Mouse (Mus musculus) limb, embryonic 13.5 days (tissue): ENCODE measurements at regions not wholly inside any gene's neighbourhood (a gene's known extent, or its start where the extent isn't known, plus 50 kb on each side); places are given as distances from the start of the nearest gene placed in this dataset.

Experiments
- ATAC-seq: fragments of 200-750 bp; cut with Nextera tagmentation; 2 replicates; pipeline ENCODE4 v1.8.0; 2017; ENCODE audit warnings: low read depth, moderate number of reproducible peaks, moderate TSS enrichment; ENCODE audit not compliant: low FRiP score
- H3K27ac ChIP-seq: fragments of 300-500 bp; sonication (generic); 2 replicates; pipeline ENCODE4 v1.5.1; 2015; ENCODE audit warnings: inconsistent platforms, mild to moderate bottlenecking, moderate library complexity
- H3K27me3 ChIP-seq: fragments of 300-500 bp; sonication (generic); 2 replicates; pipeline ENCODE4 v1.6.1; 2015; ENCODE audit warnings: mild to moderate bottlenecking, inconsistent platforms
- H3K36me3 ChIP-seq: fragments of 300-500 bp; sonication (generic); 2 replicates; pipeline ENCODE4 v1.6.1; 2015; ENCODE audit warnings: inconsistent platforms, mild to moderate bottlenecking, moderate library complexity
- H3K4me1 ChIP-seq: fragments of 300-500 bp; sonication (generic); 2 replicates; pipeline ENCODE4 v1.6.1; 2015; ENCODE audit warnings: inconsistent platforms
- H3K4me2 ChIP-seq: fragments of 300-500 bp; sonication (generic); replicated peaks from 2 replicates; pipeline ENCODE4 v1.6.1; 2015; ENCODE audit warnings: inconsistent platforms, mild to moderate bottlenecking, moderate library complexity
- H3K4me3 ChIP-seq: fragments of 300-500 bp; sonication (generic); 2 replicates; pipeline ENCODE4 v1.5.1; 2015; ENCODE audit warnings: moderate library complexity, mild to moderate bottlenecking, inconsistent platforms
- H3K9ac ChIP-seq: fragments of 300-500 bp; sonication (generic); 2 replicates; pipeline ENCODE4 v1.6.1; 2015; ENCODE audit warnings: mild to moderate bottlenecking, inconsistent platforms
- H3K9me3 ChIP-seq: fragments of 300-500 bp; sonication (generic); 2 replicates; pipeline ENCODE4 v1.6.1; 2016; ENCODE audit warnings: inconsistent platforms
- WGBS: fragments of 180-500 bp; shearing (Covaris S2); methylation state at CpG from one replicate; pipeline ENCODE4 v1.1.7; 2015; 5-methylcytosine and 5-hydroxymethylcytosine counted together

DNA sequence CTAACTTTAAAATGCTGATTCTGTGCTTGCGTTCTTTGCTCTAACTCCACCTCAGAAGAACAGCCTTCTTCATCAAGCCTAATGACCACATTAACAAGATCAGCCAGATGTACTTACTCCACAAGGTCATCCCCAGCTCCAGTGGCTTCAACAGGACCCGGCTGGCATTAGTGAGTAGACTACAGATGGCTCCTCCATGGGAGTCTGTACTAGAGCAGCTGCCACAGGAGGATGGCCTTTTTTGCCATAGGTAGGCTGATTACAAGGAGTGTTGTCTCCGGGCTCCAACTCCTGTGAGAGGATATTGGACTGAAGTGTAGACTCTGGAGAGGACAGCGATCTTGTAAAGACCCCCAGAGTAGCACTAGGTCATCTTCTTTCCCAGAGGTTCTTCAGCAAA, 729.7 kb downstream of the Galc start:
- Histone ChIP-seq H3K4me3 (no peak overlapping the region), H3K4me2 (no peak overlapping the region), H3K4me1 (no peaks in the 10 kb centered on the region), H3K9ac (no peak overlapping the region), H3K27me3 (no peaks in the 10 kb centered on the region), H3K27ac (no peak overlapping the region), H3K9me3 (no peaks in the 10 kb centered on the region), H3K36me3 (no peaks in the 10 kb centered on the region)
- no peak for ATAC-seq
- WGBS: 86% methylated on average over 4 of the region's 4 CpGs

GRCm38 (mm10) chr12:97525931-97526330, 733.3 kb downstream of the Galc start:
- no peak overlapping the region for H3K4me2 ChIP-seq
- WGBS: 69% methylated on average over 1 of the region's 1 CpGs
- ATAC-seq: no peak
- H3K27ac ChIP-seq: no peak overlapping the region
- H3K9me3 ChIP-seq: no peaks in the 10 kb centered on the region
- H3K9ac ChIP-seq: no peak overlapping the region
- H3K4me1 ChIP-seq: no peaks in the 10 kb centered on the region
- no peaks in the 10 kb centered on the region for H3K36me3 ChIP-seq
- no peak overlapping the region for H3K4me3 ChIP-seq
- H3K27me3 ChIP-seq: no peaks in the 10 kb centered on the region

- H3K4me2 ChIP-seq: no peak overlapping the region
- WGBS: 85% methylated on average over 4 of the region's 4 CpGs
- no peak for ATAC-seq
Measured at GRCm38 (mm10) chr12:97519834-97520489, 739.3 kb downstream of the Galc start.

DNA sequence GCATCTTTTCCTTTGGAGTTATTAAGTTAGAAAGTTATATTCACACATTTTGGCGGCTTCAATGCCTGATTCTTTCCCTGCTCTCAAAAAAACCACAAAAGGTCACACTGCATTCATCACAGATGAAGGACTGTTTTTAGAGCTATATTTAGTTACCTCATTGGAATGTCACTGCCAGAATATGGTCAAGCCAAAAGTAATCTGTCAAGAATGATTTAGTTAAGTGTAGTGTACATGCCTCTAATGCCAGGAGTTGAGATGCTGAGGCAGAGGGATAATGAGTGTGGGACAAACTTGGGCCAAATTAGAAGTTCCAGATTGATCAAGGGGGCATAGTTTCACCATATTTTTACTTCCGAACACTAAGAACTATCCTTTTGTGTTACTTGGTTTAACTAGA, 741.7 kb downstream of the Galc start:
- Histone ChIP-seq H3K4me2 (no peak overlapping the region), H3K36me3 (no peaks in the 10 kb centered on the region), H3K4me1 (peaks cover 2% of the 10 kb centered on the region; the same call in 1 of the 2 replicates), H3K9me3 (no peaks in the 10 kb centered on the region), H3K9ac (no peak overlapping the region), H3K27me3 (no peaks in the 10 kb centered on the region), H3K4me3 (no peak overlapping the region), H3K27ac (no peak overlapping the region)
- no peak for ATAC-seq
- WGBS: 81% methylated on average over 2 of the region's 2 CpGs

More at GRCm38 (mm10) chr12:97519834-97520489, 739.3 kb downstream of the Galc start:
- H3K4me3 ChIP-seq: no peak overlapping the region
- no peaks in the 10 kb centered on the region for H3K36me3 ChIP-seq
- H3K4me1 ChIP-seq: peaks cover 2% of the 10 kb centered on the region; the same call in 1 of the 2 replicates
- no peak overlapping the region for H3K9ac ChIP-seq
- no peaks in the 10 kb centered on the region for H3K9me3 ChIP-seq
- H3K27ac ChIP-seq: no peak overlapping the region
- H3K27me3 ChIP-seq: no peaks in the 10 kb centered on the region

DNA sequence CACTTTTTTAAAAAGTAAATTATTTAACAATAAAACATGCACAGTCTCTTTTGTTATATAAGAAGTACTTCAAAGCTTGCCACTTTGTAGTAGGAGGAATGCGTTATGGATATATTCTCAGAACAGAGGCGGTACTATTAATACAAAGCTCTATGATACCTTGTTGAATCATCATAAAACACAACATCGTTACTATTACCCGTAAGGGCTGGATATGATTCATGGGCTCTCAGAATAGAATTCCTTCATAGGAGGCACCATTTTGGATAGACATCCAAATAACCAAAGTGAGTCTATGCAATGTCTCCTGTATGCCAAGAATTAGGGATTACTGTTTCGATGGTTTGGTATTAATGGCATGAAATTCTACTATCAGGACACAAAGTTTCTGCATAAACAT, 743.5 kb downstream of the Galc start:
- no peak overlapping the region for H3K9ac ChIP-seq
- no peak overlapping the region for H3K4me2 ChIP-seq
- H3K27me3 ChIP-seq: no peaks in the 10 kb centered on the region
- whole genome bisulfite sequencing: 85% methylated on average over 5 of the region's 5 CpGs
- H3K4me1 ChIP-seq: peaks cover 2% of the 10 kb centered on the region; the same call in 1 of the 2 replicates
- no peaks in the 10 kb centered on the region for H3K36me3 ChIP-seq
- no peak overlapping the region for H3K27ac ChIP-seq
- H3K9me3 ChIP-seq: no peaks in the 10 kb centered on the region
- no peak overlapping the region for H3K4me3 ChIP-seq
- ATAC-seq: no peak

DNA sequence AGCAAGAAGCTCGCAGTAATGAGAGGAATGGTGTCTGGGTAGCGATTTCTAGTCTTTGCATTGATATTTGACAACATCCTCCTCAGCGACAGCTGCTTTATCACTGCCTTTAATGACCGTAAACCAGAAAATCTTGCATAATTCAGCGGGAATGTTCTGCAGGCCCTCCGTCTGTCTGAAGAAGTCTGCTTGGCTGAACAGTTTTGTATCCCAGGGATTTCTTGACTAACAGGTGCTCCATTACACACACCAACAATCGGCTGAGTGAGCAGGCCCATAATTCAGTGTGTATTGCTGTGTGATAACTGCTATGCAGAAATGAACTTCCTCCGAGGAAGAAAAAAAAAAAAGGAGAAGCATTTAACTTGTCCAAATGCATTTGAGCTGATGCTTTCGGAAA, 747.4 kb downstream of the Galc start:
- peak; percentile 61; the same call in 1 of the 2 replicates for ATAC-seq
- no peak overlapping the region for H3K4me3 ChIP-seq
- WGBS: 67% methylated on average over 9 of the region's 9 CpGs
- no peaks in the 10 kb centered on the region for H3K27me3 ChIP-seq
- no peaks in the 10 kb centered on the region for H3K36me3 ChIP-seq
- no peak overlapping the region for H3K27ac ChIP-seq
- H3K4me2 ChIP-seq: no peak overlapping the region
- no peaks in the 10 kb centered on the region for H3K4me1 ChIP-seq
- no peak overlapping the region for H3K9ac ChIP-seq
- H3K9me3 ChIP-seq: no peaks in the 10 kb centered on the region

DNA sequence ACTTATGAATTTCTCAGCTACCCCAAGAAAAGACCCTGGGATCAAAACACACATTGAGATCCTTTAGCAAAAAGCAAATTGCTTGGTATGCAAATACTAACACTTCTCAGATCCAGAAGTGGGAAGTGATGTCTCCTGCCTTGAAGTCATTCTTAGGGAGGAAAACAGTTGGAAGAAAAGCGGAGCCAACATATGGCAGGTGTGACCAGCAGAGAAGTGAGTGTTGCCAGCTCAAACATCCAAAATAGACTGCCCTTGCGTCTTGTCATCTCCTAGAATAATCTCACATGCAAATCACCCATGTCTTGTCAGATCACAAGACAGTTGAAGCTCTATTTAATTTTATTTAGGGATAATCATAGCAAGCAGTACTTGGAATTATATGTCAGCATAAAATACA, 757.8 kb downstream of the Galc start:
- ATAC-seq: no peak
- no peaks in the 10 kb centered on the region for H3K36me3 ChIP-seq
- H3K27me3 ChIP-seq: no peaks in the 10 kb centered on the region
- no peak overlapping the region for H3K4me2 ChIP-seq
- H3K9ac ChIP-seq: no peak overlapping the region
- H3K4me1 ChIP-seq: no peaks in the 10 kb centered on the region
- H3K4me3 ChIP-seq: no peak overlapping the region
- no peaks in the 10 kb centered on the region for H3K9me3 ChIP-seq
- WGBS: 82% methylated on average over 2 of the region's 2 CpGs
- no peak overlapping the region for H3K27ac ChIP-seq

- H3K4me3 ChIP-seq: no peak overlapping the region
- no peak overlapping the region for H3K9ac ChIP-seq
- H3K9me3 ChIP-seq: no peaks in the 10 kb centered on the region
- no peaks in the 10 kb centered on the region for H3K27me3 ChIP-seq
- H3K4me2 ChIP-seq: no peak overlapping the region
- no peak overlapping the region for H3K27ac ChIP-seq
- 68% methylated on average over 2 of the region's 2 CpGs for WGBS
- no peaks in the 10 kb centered on the region for H3K36me3 ChIP-seq
- no peaks in the 10 kb centered on the region for H3K4me1 ChIP-seq
- no peak for ATAC-seq
Measured at GRCm38 (mm10) chr12:97483559-97483958, 775.7 kb downstream of the Galc start.

- 60% methylated on average over 11 of the region's 11 CpGs for WGBS
- 0 out of 2 replicates have a peak overlapping the region, but pooled peaks have one; percentile 9 for H3K4me2 ChIP-seq
Measured at GRCm38 (mm10) chr12:97476466-97477250, 782.6 kb downstream of the Galc start.

DNA sequence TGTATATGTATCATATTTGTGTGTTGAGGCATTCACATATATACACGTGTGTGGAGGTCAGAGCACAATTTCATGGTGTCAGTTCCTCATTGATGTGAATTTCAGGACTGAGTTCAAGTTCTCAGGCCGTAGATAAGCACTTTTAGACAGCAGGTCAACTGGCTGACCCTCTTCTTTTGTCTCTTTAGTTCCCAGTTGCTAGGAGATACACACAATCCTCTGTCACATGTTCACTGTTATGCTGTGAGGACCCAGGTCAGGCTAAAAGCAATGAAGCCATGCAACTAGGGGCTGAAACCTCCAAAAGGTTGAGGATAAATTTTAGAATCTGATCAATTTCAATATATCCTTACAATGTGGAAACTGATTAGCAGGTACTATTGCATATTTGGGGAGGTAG, 783.5 kb downstream of the Galc start:
- ATAC-seq: no peak
- H3K36me3 ChIP-seq: no peaks in the 10 kb centered on the region
- no peak overlapping the region for H3K27ac ChIP-seq
- H3K9me3 ChIP-seq: no peaks in the 10 kb centered on the region
- WGBS: 80% methylated on average over 2 of the region's 2 CpGs
- no peak overlapping the region for H3K4me2 ChIP-seq
- H3K9ac ChIP-seq: no peak overlapping the region
- no peaks in the 10 kb centered on the region for H3K27me3 ChIP-seq
- no peak overlapping the region for H3K4me3 ChIP-seq
- peaks cover 7% of the 10 kb centered on the region; the same call in 1 of the 2 replicates for H3K4me1 ChIP-seq

More at GRCm38 (mm10) chr12:97476466-97477250, 782.6 kb downstream of the Galc start:
- Histone ChIP-seq H3K4me3 (no peak overlapping the region), H3K27me3 (no peaks in the 10 kb centered on the region), H3K27ac (no peak overlapping the region), H3K9ac (no peak overlapping the region), H3K4me1 (peaks cover 7% of the 10 kb centered on the region; the same call in 1 of the 2 replicates), H3K9me3 (no peaks in the 10 kb centered on the region), H3K36me3 (no peaks in the 10 kb centered on the region)
- 0 out of 2 replicates have a peak, but pooled peaks have one; percentile 28 for ATAC-seq

- no peak overlapping the region for H3K4me3 ChIP-seq
- H3K36me3 ChIP-seq: no peaks in the 10 kb centered on the region
- no peaks in the 10 kb centered on the region for H3K9me3 ChIP-seq
- no peak for ATAC-seq
- H3K27me3 ChIP-seq: no peaks in the 10 kb centered on the region
- no peak overlapping the region for H3K9ac ChIP-seq
- WGBS: 48% methylated on average over 3 of the region's 3 CpGs
- no peaks in the 10 kb centered on the region for H3K4me1 ChIP-seq
- no peak overlapping the region for H3K27ac ChIP-seq
- no peak overlapping the region for H3K4me2 ChIP-seq
Measured at GRCm38 (mm10) chr12:97469183-97469582, 790.1 kb downstream of the Galc start.

DNA sequence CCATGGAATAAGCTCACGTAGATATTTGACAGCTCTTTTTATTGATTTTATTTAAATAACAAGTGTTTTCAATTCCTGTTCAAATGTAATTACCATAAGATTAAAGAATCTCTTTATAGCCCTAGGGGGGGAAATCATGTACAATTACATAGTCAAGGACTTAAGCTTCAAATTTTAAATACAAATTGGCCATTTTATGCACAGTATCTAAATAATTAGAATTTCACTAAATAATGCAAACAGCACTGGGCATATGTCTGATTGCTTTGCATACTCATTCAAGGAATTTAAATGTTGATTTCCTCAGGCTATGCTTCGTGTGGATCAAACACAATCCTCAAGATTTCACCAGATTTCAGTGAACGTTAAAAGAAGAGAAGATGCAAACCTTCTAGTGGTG, 823.1 kb downstream of the Galc start:
- Histone ChIP-seq H3K27ac (no peak overlapping the region), H3K36me3 (no peaks in the 10 kb centered on the region), H3K4me1 (no peaks in the 10 kb centered on the region), H3K9me3 (no peaks in the 10 kb centered on the region), H3K4me2 (no peak overlapping the region), H3K4me3 (no peak overlapping the region), H3K27me3 (no peaks in the 10 kb centered on the region), H3K9ac (no peak overlapping the region)
- WGBS: 68% methylated on average over 3 of the region's 3 CpGs
- no peak for ATAC-seq
